Mouse (Mus musculus): ENCODE results near the gene Mettl14.
"Not testable (repeated sequence)": the region's sequence is repeated elsewhere in the genome, so short reads cannot be mapped to it uniquely, and the experiment has no call there.

Gene Mettl14

DNA sequence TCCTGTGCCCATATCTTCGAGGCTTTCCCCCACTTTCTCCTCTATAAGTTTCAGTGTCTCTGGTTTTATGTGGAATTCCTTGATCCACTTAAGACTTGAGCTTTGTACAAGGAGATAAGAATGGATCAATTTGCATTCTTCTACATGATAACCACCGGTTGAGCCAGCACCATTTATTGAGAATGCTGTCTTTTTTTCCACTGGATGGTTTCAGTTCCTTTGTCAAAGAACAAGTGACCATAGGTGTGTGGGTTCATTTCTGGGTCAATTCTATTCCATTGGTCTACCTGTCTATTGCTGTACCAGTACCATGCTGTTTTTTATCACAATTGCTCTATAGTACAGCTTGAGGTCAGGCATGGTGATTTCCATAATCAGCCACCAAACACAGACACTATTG, 19.1 kb downstream of the Mettl14 start:
- not testable (repeated sequence) for DNase-seq (ENCODE audit: low read depth in 1 of 2, low spot score in 2 of 2)

DNA sequence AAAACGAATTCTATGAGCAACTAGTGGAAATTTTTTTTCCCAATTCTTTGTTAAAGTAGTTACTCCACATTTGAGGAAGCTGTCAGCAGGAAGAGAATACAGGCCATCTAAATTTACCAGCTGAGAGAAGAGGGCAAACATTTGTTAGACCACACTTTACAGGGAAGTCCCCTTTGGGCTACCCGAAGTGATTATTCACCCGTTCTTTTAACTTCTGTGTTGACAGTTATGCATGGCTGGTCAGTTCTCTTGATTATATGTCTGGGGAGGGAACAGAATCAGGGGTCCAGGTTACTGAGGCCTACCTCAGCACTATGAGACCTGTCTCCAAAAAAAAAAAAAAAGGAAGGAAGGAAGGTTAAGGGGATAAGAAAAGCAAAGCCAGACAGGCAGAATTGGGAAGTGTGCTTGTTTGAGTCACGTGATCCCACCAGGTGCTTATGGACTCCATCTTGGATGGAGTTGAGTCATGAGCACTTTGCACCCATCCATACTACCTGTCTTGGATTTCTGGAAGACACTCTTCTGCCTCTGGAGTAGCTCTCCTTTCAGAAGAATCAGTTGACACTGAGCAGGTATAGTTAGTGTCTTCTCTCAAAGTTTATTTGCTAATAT, 29.4 kb downstream of the Mettl14 start:
- DNase-seq (ENCODE audit: low read depth in 1 of 2, low spot score in 2 of 2) = no peak

DNA sequence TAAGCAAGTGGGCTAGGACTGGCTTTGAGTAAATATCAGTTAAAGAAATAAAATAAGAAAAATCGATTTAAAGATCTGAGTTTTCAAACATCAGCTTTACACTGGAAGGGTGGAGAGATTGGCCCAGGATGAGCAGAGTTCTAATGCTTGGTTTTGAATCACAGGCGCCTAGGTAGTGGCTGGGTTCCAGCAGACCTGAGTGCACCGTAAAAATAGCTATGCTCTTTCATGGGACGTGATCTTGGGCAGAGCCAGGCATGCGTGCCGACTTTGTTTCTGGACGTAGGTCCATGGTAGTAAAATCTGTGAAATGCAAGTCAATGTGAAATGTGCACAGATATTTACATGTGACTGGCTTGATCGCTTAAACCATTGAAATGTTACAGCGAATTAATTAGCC, 31.5 kb downstream of the Mettl14 start:
- no peak for DNase-seq (ENCODE audit: low read depth in 1 of 2, low spot score in 2 of 2)

DNA sequence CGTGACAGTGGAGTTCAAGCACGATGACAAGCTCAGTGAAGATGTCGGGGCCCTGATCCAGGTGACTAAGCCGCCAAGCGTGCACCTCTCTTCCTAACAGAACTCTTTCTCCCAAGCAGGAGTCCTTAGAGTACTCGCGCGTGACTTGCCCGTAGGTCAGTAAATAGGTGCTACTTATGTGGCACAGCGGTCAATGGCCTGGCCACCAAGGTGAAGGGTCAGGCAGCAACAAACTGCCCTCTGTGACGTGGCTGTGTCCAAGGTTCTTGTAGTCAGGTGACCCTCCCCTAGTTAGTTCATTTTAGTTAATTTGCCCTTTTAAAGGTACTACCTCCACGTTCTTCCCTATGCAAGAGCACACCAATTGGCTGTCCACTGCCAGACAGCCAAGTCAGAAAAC, 32.2 kb downstream of the Mettl14 start:
- no peak for DNase-seq (ENCODE audit: low read depth in 1 of 2, low spot score in 2 of 2)

DNA sequence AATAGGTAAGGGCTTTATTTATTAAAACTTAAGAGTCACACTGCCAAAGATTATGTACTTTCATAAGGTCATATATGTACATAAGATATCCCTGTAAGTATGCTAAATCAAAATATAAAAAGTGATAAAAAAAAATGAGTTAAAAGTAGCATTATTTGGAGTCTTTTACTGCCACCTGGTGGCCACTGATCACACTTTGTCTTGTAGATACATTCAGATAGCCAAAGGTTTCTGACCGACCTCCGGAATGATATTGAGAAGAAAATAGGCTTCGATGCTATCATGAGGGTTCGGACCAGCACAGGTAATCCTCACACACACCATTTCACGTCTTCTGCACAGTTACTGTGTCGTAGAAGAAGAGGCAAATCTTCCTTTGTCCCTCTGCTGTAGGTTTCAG, 32.7 kb downstream of the Mettl14 start:
- no peak for DNase-seq (ENCODE audit: low read depth in 1 of 2, low spot score in 2 of 2)

DNA sequence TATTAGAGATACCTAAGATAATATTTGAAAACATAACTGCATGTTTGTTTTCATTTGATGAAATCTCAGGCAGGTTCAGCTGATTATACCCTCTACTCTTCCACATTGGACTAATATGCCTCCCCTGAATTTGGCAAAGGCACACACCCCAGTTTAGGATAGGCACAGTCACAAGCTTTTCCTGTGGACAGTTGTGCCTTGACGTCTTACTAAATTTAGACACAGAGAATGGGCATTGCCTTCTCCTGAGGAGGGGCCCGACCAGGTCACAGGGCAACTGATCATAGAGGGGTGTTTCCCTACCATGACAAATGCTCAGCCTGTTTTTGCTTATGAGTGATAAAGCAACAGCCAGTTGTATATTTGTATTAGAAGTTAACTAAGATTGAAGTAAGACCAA, 34.4 kb downstream of the Mettl14 start:
- no peak for DNase-seq (ENCODE audit: low read depth in 1 of 2, low spot score in 2 of 2)

DNA sequence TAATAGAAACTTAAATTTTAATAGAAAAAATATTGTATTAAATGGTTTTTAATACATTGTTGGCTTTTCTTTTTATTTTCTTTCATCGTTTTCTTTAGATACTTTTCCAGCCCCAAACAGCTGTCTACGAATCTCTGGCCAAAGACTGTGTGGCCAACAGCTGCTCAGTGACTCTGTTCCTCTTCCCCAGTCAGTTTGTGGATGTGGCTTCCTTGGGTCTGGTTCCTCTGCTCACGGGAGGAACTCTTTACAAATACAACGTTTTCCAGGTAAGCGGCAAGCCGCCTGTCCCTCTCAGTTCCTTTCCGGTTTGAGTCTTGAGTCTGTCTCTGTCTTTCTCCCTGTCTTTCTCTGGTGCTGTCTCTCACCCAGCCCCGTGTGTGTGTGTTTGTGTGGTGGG, 35.3 kb downstream of the Mettl14 start:
- no peak for DNase-seq (ENCODE audit: low read depth in 1 of 2, low spot score in 2 of 2)

DNA sequence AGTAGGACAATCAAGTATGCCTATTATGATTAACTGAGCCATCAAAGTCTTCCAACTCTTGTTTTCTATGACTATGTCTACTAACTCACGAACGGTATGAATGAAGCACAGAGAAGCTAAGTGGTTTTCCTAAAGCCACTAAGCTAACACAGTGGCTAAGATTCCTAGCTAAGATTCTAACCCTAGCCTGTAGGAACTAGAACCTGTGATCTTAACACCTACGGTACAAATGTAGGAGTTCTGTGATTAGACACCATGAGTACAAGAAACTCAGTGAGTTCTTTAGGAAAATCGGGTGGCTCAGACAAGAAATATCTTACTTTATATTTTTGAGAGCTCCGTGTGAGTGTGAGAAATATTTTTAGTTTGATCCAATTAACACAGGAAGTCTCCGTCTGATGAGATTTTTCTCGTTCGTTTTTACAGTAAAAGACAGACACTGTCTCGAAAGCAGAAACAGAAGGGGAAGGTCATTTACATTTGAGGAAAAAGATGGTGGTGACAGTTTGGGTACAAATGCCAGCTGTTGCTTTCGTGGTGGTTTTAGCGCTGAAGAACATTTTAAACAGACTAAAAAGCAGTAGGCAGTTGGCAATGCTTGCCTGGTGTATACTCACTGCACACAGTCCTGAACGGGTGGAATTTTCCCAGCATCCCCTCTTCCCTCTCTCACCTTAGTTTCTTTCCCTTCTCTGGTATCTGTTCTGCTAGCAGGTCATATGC, 37.7 kb downstream of the Mettl14 start:
- DNase-seq (ENCODE audit: low read depth in 1 of 2, low spot score in 2 of 2) = no peak

DNA sequence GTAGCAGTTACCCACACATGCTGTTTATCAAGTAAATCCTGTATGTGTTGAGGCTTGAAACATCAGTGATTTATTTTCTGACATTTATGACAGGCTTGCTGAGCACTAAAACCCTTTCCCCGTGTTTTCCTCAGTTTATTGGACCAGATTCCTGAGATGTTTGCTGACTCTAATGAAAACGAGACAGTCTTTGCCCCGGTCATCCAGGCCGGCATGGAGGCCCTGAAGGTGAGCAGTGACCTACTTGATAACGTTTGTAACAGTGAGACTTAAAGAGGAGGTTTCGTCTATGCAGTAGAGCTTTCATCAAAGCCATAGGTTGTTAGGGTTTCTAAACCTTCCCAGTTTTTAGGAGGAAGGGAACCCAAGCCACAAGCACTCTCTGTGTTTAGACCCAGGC, 42.2 kb downstream of the Mettl14 start:
- no peak for DNase-seq (ENCODE audit: low read depth in 1 of 2, low spot score in 2 of 2)

DNA sequence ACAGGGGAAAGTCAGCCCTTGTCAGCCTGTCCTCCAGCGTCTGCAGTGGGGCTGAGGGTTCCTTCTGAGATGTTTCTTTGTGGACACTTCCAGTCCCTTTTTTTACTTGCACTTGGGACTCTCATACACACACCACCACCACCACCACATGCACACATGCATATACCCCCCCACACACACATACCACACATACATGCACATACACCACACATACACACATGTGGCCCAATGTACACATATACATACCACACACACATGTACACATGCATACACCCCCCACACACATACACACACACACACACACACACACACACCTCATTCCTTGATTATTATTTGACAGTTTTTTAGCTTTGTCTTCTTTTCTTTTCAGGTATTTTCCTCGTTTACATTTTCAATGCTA, 44.9 kb downstream of the Mettl14 start:
- no peak for DNase-seq (ENCODE audit: low read depth in 1 of 2, low spot score in 2 of 2)

DNA sequence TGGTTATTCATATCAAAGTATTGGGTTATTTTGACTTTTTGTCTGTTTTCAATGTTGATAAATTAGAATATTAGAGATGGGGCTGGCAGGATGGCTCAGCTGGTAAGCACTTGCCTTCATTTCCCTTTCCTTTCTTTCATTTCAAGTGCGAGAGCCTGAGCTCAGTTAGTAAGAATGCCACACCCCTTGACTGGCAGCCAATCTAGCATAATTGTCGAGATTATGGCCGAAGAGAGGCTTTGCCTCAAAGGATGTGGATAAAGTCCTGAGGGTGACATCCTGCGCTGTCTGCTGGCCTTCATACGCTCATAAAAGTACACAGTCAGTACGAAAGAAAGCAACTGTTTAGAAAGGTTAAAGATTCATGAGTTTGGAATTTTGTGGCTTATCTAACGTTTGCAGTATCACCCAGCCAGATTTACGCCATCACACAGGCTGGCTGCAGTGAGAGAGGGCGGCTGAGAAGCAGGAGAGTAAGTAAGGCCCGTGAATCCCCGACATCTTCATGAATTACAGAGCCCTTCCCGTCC, 47.2 kb downstream of the Mettl14 start:
- DNase-seq (ENCODE audit: low read depth in 1 of 2, low spot score in 2 of 2) = no peak

DNA sequence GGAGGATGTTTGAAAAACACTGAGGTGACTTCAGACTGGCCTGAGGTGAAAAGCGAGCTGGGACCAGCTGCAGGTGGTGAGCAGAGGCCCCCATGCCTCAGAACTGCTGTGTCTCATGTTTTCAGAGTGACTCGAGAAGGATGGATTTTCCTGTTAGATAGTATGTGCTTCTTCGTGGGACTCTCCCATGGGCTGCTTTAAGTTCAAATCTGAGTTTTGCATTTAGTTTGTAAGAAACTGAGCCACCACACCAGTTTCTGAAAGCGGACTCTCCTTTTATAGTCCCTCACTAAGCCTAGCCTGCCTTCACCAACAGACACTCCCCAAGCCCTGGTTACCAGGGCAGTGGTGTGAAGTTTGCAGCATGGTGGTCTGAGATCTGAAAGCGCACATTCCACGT, 48.1 kb downstream of the Mettl14 start:
- DNase-seq (ENCODE audit: low read depth in 1 of 2, low spot score in 2 of 2) = no peak

DNA sequence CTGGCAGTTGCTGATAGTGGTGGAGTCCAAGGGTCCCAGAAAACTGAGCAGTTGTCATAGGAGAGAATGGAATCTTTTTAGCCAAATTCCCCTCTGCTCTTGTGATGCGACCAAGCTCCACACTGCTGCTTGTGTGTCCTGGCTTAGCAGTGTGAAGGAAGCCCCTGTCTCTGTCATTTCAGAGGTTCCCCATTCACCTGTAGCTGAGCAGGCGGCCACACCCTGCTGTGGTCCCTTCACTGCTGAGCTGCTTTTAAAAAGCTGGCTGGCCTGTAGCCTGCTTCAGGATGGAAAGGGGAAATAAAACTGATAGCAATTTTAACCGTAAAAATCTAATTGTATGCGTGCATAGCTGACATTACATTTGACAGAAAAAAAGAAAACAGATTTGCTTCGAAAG, 49.0 kb downstream of the Mettl14 start:
- no peak for DNase-seq (ENCODE audit: low read depth in 1 of 2, low spot score in 2 of 2)

DNA sequence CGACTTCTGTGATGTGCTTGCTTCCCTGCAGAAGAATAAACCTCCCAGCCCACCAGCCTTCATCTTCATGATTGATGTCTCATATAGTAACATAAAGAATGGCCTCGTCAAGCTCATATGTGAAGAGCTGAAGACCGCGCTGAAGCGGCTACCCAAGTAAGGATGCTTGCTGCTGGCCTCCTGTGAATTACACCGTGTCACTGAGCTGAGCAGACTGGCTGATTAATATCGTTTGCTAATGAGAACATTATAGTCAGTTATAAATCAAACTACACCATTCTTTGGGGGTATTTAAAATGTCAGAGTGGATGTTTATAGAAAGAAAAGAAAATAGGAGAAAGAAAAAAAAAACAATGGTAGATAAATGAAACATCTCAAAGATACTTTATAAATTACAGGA, 49.5 kb downstream of the Mettl14 start:
- DNase-seq (ENCODE audit: low read depth in 1 of 2, low spot score in 2 of 2) = no peak

DNA sequence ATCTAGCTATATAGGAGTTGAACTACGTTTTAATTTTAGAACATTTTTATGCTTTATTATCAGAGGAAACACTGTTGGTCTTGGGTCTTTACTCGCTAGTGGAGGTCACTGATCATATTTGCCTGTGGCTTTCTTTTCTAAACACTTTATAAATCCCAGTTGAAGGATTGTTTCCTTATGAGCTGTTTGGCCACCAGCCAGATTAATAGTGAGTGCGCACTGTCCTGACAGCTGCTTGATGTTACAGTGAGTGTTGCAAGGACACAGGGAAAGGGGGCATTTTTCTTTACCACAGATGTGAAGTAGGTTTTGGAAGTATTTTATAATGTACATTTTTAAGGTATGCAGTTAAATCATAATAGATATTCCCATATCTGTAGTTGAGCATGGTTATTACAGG, 50.4 kb downstream of the Mettl14 start:
- no peak for DNase-seq (ENCODE audit: low read depth in 1 of 2, low spot score in 2 of 2)

DNA sequence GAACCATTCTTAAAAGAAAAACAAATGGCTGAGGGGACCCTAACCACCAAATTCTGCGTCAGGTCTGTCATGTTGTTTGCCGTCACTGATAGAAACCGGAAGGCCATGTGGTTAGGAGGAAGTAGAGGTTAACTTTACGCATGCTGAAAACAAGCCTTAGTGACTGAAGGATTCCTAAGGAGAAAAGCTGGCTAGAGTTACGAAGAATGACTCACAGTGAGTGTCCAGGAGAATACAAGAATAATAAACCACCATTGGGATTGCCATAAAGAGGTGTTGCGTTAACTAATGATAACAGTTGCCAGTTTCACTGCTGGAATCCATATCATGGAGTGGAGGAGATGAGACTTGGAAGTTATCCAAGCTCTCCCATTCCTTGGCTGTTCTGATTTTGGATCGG, 51.0 kb downstream of the Mettl14 start:
- no peak for DNase-seq (ENCODE audit: low read depth in 1 of 2, low spot score in 2 of 2)

DNA sequence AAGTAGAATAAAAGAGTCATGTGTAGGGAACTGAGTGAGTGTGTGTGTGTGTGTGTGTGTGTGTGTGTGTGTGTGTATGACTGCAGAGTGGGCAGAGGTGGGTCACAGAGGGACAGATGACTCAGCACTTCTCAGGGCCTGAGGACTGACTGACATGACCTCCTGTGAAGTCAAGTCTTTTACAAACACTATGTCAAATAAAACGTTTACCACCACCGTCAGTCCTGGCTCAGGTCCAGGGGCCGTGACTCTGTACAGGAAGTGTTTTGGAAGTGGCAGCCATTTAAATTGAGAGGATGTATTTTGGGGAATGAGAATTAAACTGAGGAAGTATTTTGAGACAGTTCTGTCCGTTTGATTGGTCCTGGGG, 52.9 kb downstream of the Mettl14 start:
- no peak for DNase-seq (ENCODE audit: low read depth in 1 of 2, low spot score in 2 of 2)

DNA sequence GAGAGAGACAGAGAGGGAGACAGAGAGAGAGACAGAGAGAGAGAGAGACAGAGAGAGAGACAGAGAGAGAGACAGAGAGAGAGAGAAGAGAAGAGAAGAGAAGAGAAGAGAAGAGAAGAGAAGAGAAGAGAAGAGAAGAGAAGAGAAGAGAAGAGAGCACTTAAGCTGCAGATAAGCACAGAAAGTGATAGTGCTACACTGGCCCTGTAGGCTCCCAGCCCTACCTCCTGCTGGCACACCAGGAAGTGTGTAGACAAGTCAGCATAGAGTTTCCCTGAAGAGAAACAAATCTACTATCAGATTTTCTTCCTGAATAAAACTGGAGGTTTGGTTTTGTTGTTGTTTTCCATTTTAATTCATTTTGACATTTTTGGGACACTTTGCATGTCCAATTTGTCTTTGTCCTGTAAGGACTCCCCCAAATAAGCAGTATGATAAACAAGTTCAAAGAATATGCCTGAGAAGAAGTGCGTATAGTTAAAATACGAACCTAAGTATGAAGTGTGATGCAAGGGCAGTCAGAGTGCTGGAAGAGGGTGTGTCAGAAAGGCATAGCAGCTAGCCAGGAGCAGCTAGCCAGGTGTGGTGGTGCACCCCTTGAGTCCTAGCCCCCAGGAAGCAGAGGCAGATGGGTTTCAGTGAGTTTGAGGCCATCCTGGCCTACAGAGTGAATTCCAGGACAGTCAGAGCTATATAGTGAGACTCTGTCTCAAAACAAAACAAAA, 53.4 kb downstream of the Mettl14 start:
- DNase-seq (ENCODE audit: low read depth in 1 of 2, low spot score in 2 of 2) = no peak

DNA sequence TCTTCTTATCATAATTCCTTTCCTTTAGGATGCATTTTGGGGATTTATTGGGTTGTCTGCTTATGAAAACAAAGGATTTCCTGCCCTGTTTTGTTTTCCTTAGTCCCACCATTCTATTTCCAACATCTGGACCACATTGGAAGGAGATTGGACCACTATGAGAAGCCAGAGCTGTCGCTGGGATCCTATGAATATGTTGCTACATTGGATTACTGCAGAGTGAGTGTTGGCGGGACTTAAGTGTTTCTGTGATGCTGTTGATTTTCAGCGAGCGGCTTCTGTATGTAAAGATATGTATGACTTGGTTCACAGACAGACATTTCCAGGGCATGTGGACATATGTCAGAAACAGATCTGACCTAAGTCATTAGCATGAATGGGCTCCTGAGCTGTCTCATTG, 55.7 kb downstream of the Mettl14 start:
- no peak for DNase-seq (ENCODE audit: low read depth in 1 of 2, low spot score in 2 of 2)

DNA sequence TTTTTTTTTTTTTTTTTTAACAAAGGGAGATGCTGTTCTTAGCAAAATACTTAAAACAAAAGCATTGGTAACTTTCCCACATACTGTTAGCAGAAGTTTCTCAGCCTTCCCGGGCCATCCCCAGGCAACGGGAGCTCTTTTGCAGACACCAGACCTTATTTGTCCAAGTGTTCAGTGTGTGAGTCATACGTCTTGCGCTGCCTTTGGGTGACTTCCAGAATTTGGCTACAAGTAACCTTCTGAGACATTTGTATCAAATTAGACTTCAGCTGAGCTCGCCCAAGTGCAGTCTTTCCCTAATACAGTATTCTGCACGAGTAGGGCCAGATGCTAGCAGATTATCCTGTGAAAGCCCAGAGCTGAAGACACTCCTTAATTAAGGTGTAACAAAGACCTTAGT, 56.7 kb downstream of the Mettl14 start:
- DNase-seq (ENCODE audit: low read depth in 1 of 2, low spot score in 2 of 2) = no peak

DNA sequence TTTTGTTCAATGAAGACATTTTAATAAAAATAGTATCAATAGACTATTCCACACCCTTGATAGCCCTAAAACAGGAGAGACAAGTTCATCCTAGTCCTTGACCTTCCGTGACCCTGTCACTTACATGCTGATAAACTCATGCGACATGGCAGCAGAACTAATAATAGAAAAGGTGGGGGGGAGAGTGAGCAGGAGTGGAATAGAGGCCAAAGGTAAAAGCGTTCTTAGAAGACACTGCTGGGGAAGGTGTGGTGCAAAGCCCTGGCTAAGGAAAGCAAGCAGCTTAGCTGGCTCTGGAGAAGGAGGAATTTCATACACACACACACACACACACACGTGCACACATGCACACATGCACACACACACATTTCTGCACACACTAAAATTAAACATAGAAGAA, 61.6 kb downstream of the Mettl14 start:
- DNase-seq (ENCODE audit: low read depth in 1 of 2, low spot score in 2 of 2) = no peak

DNA sequence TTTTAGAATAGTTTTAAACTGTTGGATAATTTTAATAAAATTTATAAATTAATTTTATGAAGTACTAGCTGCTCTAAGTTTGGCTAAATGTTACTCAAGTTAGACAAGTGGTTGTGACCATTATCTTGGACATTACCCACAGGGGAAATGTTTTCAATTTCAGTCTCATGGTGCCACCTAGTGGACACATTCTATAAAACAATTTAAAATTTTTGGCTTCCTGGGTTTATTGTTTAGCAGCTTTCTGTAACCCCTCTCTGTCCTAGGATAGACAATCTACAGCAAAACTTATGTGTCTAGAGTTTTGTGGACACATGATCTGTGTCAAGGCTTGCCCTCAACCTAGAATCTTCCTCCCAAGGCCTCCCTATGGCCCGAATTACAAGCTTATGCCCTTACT, 63.8 kb downstream of the Mettl14 start:
- DNase-seq (ENCODE audit: low read depth in 1 of 2, low spot score in 2 of 2) = no peak
